Mouse (Mus musculus): Measurements from ENCODE around the gene Arhgef28. TPM values are rescaled to one million over a fixed set of nuclear protein-coding genes. Genes with fewer than 3 reads are reported as not detected.

Gene Arhgef28
- polyA plus RNA-seq, 1 experiment: 1.1 TPM

GRCm38 (mm10) chr13:98030041-98030440 is 176.2 kb downstream of the Arhgef28 start:
- no peaks in the 10 kb centered on the region for H3K79me3 ChIP-seq (ENCODE audit: low read depth)
- TF ChIP-seq MYOG (IDR thresholded peaks at IDR 0.05; ENCODE audit: control insufficient read depth, extremely low read depth, insufficient read length): no peak
- TF ChIP-seq MAX (IDR thresholded peaks at IDR 0.05): no peak
- TF ChIP-seq FOSL1 (IDR thresholded peaks at IDR 0.05; ENCODE audit: insufficient read depth, low read length, poor library complexity, severe bottlenecking): no peak
- TF ChIP-seq CEBPB (IDR thresholded peaks at IDR 0.05; ENCODE audit: low read depth): no peak
- no peak for TF ChIP-seq USF1 (IDR thresholded peaks at IDR 0.05; ENCODE audit: low read depth)
- TF ChIP-seq CTCF (IDR thresholded peaks at IDR 0.05; ENCODE audit: control insufficient read depth, insufficient read depth, insufficient read length): no peak
- TF ChIP-seq MYOD1 (IDR thresholded peaks at IDR 0.05; ENCODE audit: control insufficient read depth, insufficient read length, low read depth): no peak
- H3K27me3 ChIP-seq (ENCODE audit: control insufficient read depth, insufficient read depth, insufficient read length): peaks cover 9% of the 10 kb centered on the region
- no peaks in the 10 kb centered on the region for H3K79me2 ChIP-seq (ENCODE audit: control insufficient read depth, insufficient read depth)
- H3K4me3 ChIP-seq (ENCODE audit: insufficient read depth, poor library complexity, severe bottlenecking): no peak overlapping the region
- H3ac ChIP-seq (ENCODE audit: control insufficient read depth, insufficient read length, low read depth): no peak overlapping the region
- no peaks in the 10 kb centered on the region for H3K36me3 ChIP-seq (ENCODE audit: control insufficient read depth, insufficient read depth)

- Histone ChIP-seq H3K36me3 (ENCODE audit: control insufficient read depth, insufficient read depth) (no peaks in the 10 kb centered on the region), H3ac (ENCODE audit: control insufficient read depth, insufficient read length, low read depth) (no peak overlapping the region), H3K27me3 (ENCODE audit: control insufficient read depth, insufficient read depth, insufficient read length) (peaks cover 6% of the 10 kb centered on the region), H3K4me3 (ENCODE audit: insufficient read depth, poor library complexity, severe bottlenecking) (no peak overlapping the region), H3K79me3 (ENCODE audit: low read depth) (no peaks in the 10 kb centered on the region), H3K79me2 (ENCODE audit: control insufficient read depth, insufficient read depth) (no peaks in the 10 kb centered on the region)
- TF ChIP-seq USF1 (IDR thresholded peaks at IDR 0.05; ENCODE audit: low read depth) (no peak), MYOG (IDR thresholded peaks at IDR 0.05; ENCODE audit: control insufficient read depth, extremely low read depth, insufficient read length) (no peak), CTCF (IDR thresholded peaks at IDR 0.05; ENCODE audit: control insufficient read depth, insufficient read depth, insufficient read length) (no peak), MYOD1 (IDR thresholded peaks at IDR 0.05; ENCODE audit: control insufficient read depth, insufficient read length, low read depth) (no peak), MAX (IDR thresholded peaks at IDR 0.05) (no peak)
Observed at GRCm38 (mm10) chr13:98028711-98029250, 177.5 kb downstream of the Arhgef28 start.

GRCm38 (mm10) chr13:98027641-98028204 is 178.5 kb downstream of the Arhgef28 start:
- H3K36me3 ChIP-seq (ENCODE audit: control insufficient read depth, insufficient read depth): no peaks in the 10 kb centered on the region
- H3K27me3 ChIP-seq (ENCODE audit: control insufficient read depth, insufficient read depth, insufficient read length): no peaks in the 10 kb centered on the region
- H3K79me3 ChIP-seq (ENCODE audit: low read depth): no peaks in the 10 kb centered on the region
- TF ChIP-seq MYOD1 (IDR thresholded peaks at IDR 0.05; ENCODE audit: control insufficient read depth, insufficient read length, low read depth): no peak
- TF ChIP-seq FOSL1 (IDR thresholded peaks at IDR 0.05; ENCODE audit: insufficient read depth, low read length, poor library complexity, severe bottlenecking): peak; percentile 55
- TF ChIP-seq MAX (IDR thresholded peaks at IDR 0.05): peak; percentile 97
- peak; percentile 99 for TF ChIP-seq CEBPB (IDR thresholded peaks at IDR 0.05; ENCODE audit: low read depth)
- no peak for TF ChIP-seq MYOG (IDR thresholded peaks at IDR 0.05; ENCODE audit: control insufficient read depth, extremely low read depth, insufficient read length)
- no peak for TF ChIP-seq CTCF (IDR thresholded peaks at IDR 0.05; ENCODE audit: control insufficient read depth, insufficient read depth, insufficient read length)
- TF ChIP-seq USF1 (IDR thresholded peaks at IDR 0.05; ENCODE audit: low read depth): no peak
- H3ac ChIP-seq (ENCODE audit: control insufficient read depth, insufficient read length, low read depth): no peak overlapping the region
- H3K79me2 ChIP-seq (ENCODE audit: control insufficient read depth, insufficient read depth): no peaks in the 10 kb centered on the region
- H3K4me3 ChIP-seq (ENCODE audit: insufficient read depth, poor library complexity, severe bottlenecking): no peak overlapping the region

GRCm38 (mm10) chr13:98027122-98027521 is 179.1 kb downstream of the Arhgef28 start:
- TF ChIP-seq USF1 (IDR thresholded peaks at IDR 0.05; ENCODE audit: low read depth): no peak
- no peak for TF ChIP-seq CTCF (IDR thresholded peaks at IDR 0.05; ENCODE audit: control insufficient read depth, insufficient read depth, insufficient read length)
- TF ChIP-seq MYOD1 (IDR thresholded peaks at IDR 0.05; ENCODE audit: control insufficient read depth, insufficient read length, low read depth): no peak
- TF ChIP-seq MYOG (IDR thresholded peaks at IDR 0.05; ENCODE audit: control insufficient read depth, extremely low read depth, insufficient read length): no peak
- TF ChIP-seq CEBPB (IDR thresholded peaks at IDR 0.05; ENCODE audit: low read depth): no peak
- TF ChIP-seq MAX (IDR thresholded peaks at IDR 0.05): no peak
- no peak overlapping the region for H3ac ChIP-seq (ENCODE audit: control insufficient read depth, insufficient read length, low read depth)
- no peaks in the 10 kb centered on the region for H3K79me2 ChIP-seq (ENCODE audit: control insufficient read depth, insufficient read depth)
- H3K27me3 ChIP-seq (ENCODE audit: control insufficient read depth, insufficient read depth, insufficient read length): no peaks in the 10 kb centered on the region
- H3K4me3 ChIP-seq (ENCODE audit: insufficient read depth, poor library complexity, severe bottlenecking): no peak overlapping the region
- no peaks in the 10 kb centered on the region for H3K79me3 ChIP-seq (ENCODE audit: low read depth)
- H3K36me3 ChIP-seq (ENCODE audit: control insufficient read depth, insufficient read depth): no peaks in the 10 kb centered on the region

- no peaks in the 10 kb centered on the region for H3K79me3 ChIP-seq (ENCODE audit: low read depth)
- H3ac ChIP-seq (ENCODE audit: control insufficient read depth, insufficient read length, low read depth): no peak overlapping the region
- no peak overlapping the region for H3K4me3 ChIP-seq (ENCODE audit: insufficient read depth, poor library complexity, severe bottlenecking)
- H3K27me3 ChIP-seq (ENCODE audit: control insufficient read depth, insufficient read depth, insufficient read length): no peaks in the 10 kb centered on the region
- TF ChIP-seq CTCF (IDR thresholded peaks at IDR 0.05; ENCODE audit: control insufficient read depth, insufficient read depth, insufficient read length) (no peak), MYOD1 (IDR thresholded peaks at IDR 0.05; ENCODE audit: control insufficient read depth, insufficient read length, low read depth) (no peak), FOSL1 (IDR thresholded peaks at IDR 0.05; ENCODE audit: insufficient read depth, low read length, poor library complexity, severe bottlenecking) (no peak), USF1 (IDR thresholded peaks at IDR 0.05; ENCODE audit: low read depth) (no peak), MAX (IDR thresholded peaks at IDR 0.05) (no peak), MYOG (IDR thresholded peaks at IDR 0.05; ENCODE audit: control insufficient read depth, extremely low read depth, insufficient read length) (no peak), CEBPB (IDR thresholded peaks at IDR 0.05; ENCODE audit: low read depth) (no peak)
- H3K36me3 ChIP-seq (ENCODE audit: control insufficient read depth, insufficient read depth): no peaks in the 10 kb centered on the region
- H3K79me2 ChIP-seq (ENCODE audit: control insufficient read depth, insufficient read depth): no peaks in the 10 kb centered on the region
Observed at GRCm38 (mm10) chr13:98025706-98026504, 180.3 kb downstream of the Arhgef28 start.

All from C2C12 (cell line).